Mouse (Mus musculus) cerebellum, adult 2 months (tissue): ENCODE measurements at regions not wholly inside any gene's neighbourhood (a gene's known extent, or its start where the extent isn't known, plus 50 kb on each side); places are given as distances from the start of the nearest gene placed in this dataset.

ENCODE experiments used
- DNase-seq, 2 experiments: peaks; one replicate each; pipeline ENCODE4 v3.0.0; 2021
- H3K27ac ChIP-seq: fragments of 200-500 bp; 2 replicates; pipeline ENCODE4 v1.5.1; 2012; ENCODE audit warnings: low read length, control low read depth, inconsistent platforms; ENCODE audit not compliant: insufficient read depth
- H3K27me3 ChIP-seq: fragments of 200-500 bp; 2 replicates; pipeline ENCODE4 v1.6.1; 2012; ENCODE audit warnings: inconsistent platforms, mild to moderate bottlenecking, low read length, moderate library complexity; ENCODE audit not compliant: control insufficient read depth, insufficient read depth
- H3K4me1 ChIP-seq: fragments of 200-500 bp; 2 replicates; pipeline ENCODE4 v1.6.1; 2011; ENCODE audit warnings: low read length; ENCODE audit not compliant: control insufficient read depth, insufficient read depth
- H3K4me3 ChIP-seq: fragments of 200-500 bp; replicated peaks from 2 replicates; pipeline ENCODE3; 2011; ENCODE audit warnings: mild to moderate bottlenecking, low read depth, low read length, control low read depth; ENCODE audit not compliant: insufficient read depth
- CTCF ChIP-seq: fragments of 200-500 bp; IDR thresholded peaks from 2 replicates; pipeline ENCODE4 v1.5.1; 2011; ENCODE audit warnings: low read depth, mild to moderate bottlenecking, control low read depth, low read length, moderate library complexity, borderline replicate concordance; ENCODE audit not compliant: insufficient read depth
- POLR2A ChIP-seq: fragments of 200-500 bp; IDR thresholded peaks from 2 replicates; pipeline ENCODE4 v1.6.1; 2011; ENCODE audit warnings: low read length, control low read depth, borderline replicate concordance; ENCODE audit not compliant: insufficient read depth
- WGBS: fragments of 180-500 bp; shearing (Covaris S2); methylation state at CpG from one replicate; pipeline ENCODE4 v1.1.7; 2018; 5-methylcytosine and 5-hydroxymethylcytosine counted together

DNA sequence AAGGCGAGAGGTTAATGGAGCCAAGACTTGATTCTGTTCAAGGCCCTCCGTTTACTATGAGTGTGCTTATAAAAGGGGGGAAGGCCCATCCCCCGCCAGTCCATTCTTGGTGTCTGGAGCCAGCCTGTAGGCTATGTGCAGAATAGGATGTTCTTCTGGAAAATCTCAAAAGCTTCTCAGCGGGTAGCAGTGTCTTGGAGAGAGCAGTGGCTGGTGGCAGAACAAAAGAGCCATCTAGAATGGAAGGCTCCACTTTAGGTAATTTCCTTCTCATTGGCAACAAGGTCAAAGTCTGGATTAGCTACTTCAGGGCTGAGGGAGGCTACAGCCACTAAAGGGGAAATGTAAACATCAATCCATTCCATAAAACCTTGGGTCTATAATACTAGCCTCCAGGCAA is 1150.8 kb upstream of the Ptprd start:
- no peaks in the 10 kb centered on the region for H3K4me1 ChIP-seq
- 77% methylated on average over 4 of the region's 4 CpGs for WGBS
- H3K27me3 ChIP-seq: no peaks in the 10 kb centered on the region
- TF ChIP-seq POLR2A (no peak), CTCF (no peak)
- no peak overlapping the region for H3K27ac ChIP-seq
- DNase-seq: no peak
- H3K4me3 ChIP-seq: no peak overlapping the region

DNA sequence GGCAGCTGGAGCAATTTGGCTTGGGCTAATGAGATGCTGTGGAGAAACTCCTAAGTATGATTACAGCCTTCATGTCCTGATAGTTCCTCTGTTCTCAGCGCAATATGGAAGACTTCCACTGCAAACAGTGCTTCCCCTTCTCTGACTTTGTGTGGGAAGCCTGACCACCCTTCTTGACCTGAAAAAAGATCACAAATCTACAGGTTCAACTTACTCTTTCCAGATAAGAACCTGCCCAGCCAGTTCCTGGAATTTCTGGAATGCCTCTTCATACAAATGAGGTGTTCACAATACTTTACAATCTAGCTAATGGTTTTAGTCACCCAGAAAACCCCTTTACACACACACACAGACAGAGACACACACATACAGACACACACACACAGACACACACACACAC is 1146.0 kb upstream of the Ptprd start:
- Histone ChIP-seq H3K4me1 (no peaks in the 10 kb centered on the region), H3K4me3 (no peak overlapping the region), H3K27ac (no peak overlapping the region), H3K27me3 (no peaks in the 10 kb centered on the region)
- WGBS: 89% methylated on average over 1 of the region's 1 CpGs
- no peak for TF ChIP-seq CTCF
- no peak for TF ChIP-seq POLR2A
- no peak for DNase-seq

DNA sequence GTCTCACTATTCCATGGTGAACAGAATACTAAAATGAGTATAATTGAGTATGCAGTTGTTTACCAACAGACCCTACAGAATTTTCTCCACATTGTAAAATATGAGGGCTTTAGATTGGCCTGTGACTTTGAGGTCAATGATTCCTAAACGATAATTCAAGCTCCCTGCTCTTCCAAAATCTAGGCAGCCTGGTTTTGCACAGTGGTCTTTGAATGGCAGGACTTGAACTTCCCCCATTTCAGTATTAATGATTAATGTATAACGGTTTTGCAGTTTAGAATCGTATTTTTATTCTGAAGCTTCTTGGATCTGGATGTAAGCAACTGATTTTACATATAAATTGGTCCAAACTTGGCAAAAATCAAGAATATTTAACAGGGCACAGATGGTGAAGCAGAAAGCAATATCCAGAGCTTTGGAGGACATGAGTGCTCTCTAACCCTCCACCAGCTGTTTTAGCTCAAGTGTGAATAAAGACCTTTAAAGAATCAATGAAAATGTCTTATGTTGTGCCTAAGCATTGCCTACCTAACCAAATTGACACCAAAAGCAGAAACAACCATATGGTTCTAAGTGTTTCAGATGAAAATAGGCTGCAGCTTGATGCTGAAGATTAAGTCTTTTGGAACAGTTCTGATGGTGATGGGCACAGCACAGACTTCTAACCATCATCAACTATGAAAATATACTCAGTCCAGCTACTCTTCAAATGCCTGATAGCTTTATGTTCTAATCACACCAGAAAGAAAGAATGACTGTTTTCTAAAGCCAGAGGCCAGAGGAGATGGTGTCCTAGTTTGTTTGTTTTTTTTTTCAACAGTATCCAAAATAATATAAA is 1098.3 kb upstream of the Ptprd start:
- TF ChIP-seq CTCF (no peak), POLR2A (no peak)
- no peak for DNase-seq
- Histone ChIP-seq H3K27ac (no peak overlapping the region), H3K27me3 (no peaks in the 10 kb centered on the region), H3K4me1 (no peaks in the 10 kb centered on the region), H3K4me3 (no peak overlapping the region)
- WGBS: 13% methylated on average over 3 of the region's 3 CpGs

DNA sequence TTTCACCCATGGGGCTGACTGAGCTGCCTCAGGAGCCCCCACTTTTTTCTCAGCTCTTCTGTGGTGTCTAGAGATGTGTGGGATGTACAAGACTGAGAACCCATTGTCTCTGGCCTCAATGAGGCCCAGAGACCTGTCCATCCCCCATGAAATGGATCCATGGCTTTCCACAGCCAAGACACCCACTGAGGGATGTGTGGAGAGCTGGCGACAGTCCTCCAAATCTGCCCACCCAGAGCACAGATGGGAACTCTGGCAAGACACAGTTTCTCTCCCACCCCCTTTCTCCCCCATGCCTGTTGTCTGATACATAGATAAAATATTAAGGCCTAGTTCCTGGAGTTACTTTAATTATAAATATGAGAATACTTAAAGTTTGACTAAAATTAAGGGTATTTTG is 1079.3 kb upstream of the Ptprd start:
- TF ChIP-seq CTCF (no peak), POLR2A (no peak)
- Histone ChIP-seq H3K27me3 (no peaks in the 10 kb centered on the region), H3K4me3 (no peak overlapping the region), H3K27ac (no peak overlapping the region), H3K4me1 (no peaks in the 10 kb centered on the region)
- DNase-seq: no peak
- 24% methylated on average over 1 of the region's 1 CpGs for WGBS

DNA sequence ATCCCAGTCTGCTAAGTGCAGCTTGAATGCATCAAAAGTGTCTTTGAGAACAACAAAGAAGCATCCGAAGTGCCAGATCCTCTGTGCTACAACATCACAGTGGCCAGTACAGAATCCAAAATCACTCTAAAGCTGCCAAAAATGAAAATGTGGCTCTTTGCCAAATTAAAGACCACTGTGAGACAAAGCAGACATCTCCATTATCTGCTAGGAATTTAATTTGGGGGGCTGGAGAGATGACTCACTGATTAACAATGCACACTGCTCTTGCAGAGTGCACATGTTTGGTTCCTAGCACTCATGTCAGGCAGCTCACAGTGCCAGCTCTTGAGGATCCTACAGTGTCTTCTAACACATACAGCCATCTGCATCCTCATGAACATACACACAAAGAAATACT is 1053.3 kb upstream of the Ptprd start:
- Histone ChIP-seq H3K27me3 (no peaks in the 10 kb centered on the region; the same call in 1 of the 2 replicates), H3K4me1 (no peaks in the 10 kb centered on the region), H3K4me3 (no peak overlapping the region), H3K27ac (no peak overlapping the region)
- whole genome bisulfite sequencing: 22% methylated on average over 1 of the region's 1 CpGs
- TF ChIP-seq POLR2A (no peak), CTCF (no peak)
- no peak for DNase-seq

DNA sequence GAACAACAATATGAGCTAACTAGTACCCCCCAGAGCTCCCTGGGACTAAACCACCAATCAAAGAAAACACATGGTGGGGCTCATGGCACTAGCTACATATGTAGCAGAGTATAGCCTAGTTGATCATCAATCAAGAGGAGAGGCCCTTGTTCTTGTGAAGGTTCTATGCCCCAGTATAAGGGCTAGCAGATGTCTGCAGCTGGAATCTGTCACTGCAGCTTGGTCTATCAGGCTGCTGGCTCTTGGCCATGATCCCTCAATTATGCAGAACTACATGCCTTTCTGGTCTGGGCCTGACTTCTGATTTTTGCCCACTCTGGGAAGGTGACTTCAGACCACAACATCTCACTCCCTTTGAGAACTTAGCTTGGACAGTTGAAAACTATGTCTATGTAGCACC is 1031.4 kb upstream of the Ptprd start:
- DNase-seq: no peak
- Histone ChIP-seq H3K27me3 (no peaks in the 10 kb centered on the region), H3K4me3 (no peak overlapping the region), H3K27ac (0 out of 2 replicates have a peak overlapping the region, but pooled peaks have one; percentile 30), H3K4me1 (no peaks in the 10 kb centered on the region)
- TF ChIP-seq POLR2A (no peak), CTCF (no peak)

DNA sequence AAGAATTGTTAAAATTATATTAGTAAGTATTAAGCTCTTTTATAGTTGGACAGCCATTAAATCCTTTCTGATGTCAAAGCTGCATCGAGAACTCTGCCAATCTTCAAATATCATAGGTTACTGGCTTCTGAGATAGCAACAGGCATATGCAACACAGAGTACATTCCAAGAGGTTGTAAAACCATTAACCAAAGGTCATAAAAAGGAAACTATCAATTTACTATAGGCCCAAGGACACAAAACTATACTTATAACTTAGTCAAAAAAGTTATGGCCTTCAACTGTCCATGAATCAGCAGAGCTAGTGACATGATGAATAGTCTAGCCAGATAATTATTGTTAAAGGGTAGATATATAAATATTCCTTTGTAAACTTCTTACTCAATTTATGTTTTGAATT is 1029.9 kb upstream of the Ptprd start:
- H3K4me1 ChIP-seq: no peaks in the 10 kb centered on the region
- no peak overlapping the region for H3K4me3 ChIP-seq
- WGBS: 83% methylated on average over 1 of the region's 1 CpGs
- no peak overlapping the region for H3K27ac ChIP-seq
- H3K27me3 ChIP-seq: no peaks in the 10 kb centered on the region
- no peak for DNase-seq
- TF ChIP-seq CTCF (no peak), POLR2A (no peak)

DNA sequence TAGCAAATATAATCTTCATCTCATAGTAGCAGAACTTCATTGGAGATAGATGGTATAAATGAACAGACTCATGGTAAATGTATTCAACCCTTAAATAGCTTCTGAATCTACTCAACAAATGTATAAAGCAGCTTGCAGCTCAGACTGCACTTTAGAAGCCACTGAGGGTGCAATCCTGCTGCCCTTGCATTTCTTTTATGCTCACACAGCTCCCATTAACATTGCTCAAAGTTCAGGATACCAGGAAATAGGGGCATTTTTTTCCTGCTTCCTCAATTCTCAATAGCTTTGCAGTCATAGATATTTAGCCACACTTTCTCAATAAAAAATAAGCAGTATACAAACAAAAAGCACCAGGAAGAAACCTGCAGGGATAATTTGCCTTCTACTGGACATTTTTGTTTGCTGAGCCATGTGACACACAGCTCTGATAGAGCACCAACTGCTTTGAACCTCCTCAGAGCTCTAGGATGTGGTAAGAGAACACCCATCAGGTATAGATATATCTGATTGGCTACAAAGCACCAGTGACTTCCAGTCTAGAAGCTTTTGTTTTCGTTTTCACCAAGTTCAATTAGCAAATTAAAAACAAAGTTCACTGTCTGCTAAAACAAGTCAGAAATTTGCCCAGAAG is 1012.5 kb upstream of the Ptprd start:
- 42% methylated on average over 1 of the region's 1 CpGs for WGBS
- H3K4me1 ChIP-seq: no peaks in the 10 kb centered on the region
- H3K27ac ChIP-seq: no peak overlapping the region
- no peak overlapping the region for H3K4me3 ChIP-seq
- no peak for DNase-seq
- TF ChIP-seq POLR2A (no peak), CTCF (no peak)
- no peaks in the 10 kb centered on the region for H3K27me3 ChIP-seq
